ENCODE assay signal across 16 mouse cellular contexts in genomic region chr1:56992310-56992709, GRCm38 (mm10).
"Had no signal": no experiment of that assay in that cellular context is flagged by ENCODE, and none has a peak within 500 bp of the region (broad histone marks: within the 10 kb centered on the region; RNA-seq: fewer than 3 reads in every experiment).

No protein-coding gene starts in this region.

- DNase-seq: lung, adult 18-20 months; right cerebral cortex, adult 18-20 months; right cerebral cortex, postnatal 25 days; right cerebral cortex, postnatal 4 days; thymus, adult 2 months; thymus, postnatal 25 days had no signal

- ATAC-seq: midbrain, embryonic 13.5 days; midbrain, embryonic 15.5 days had no signal

- H3K4me2 ChIP-seq: lung, embryonic 14.5 days; midbrain, embryonic 11.5 days; midbrain, embryonic 13.5 days; midbrain, embryonic 15.5 days; neural tube, embryonic 13.5 days; neural tube, embryonic 15.5 days; stomach, embryonic 15.5 days had no signal

- H3K4me1 ChIP-seq: midbrain, embryonic 13.5 days; midbrain, embryonic 15.5 days; neural tube, embryonic 13.5 days; neural tube, embryonic 15.5 days; stomach, embryonic 15.5 days had no signal

- H3K4me3 ChIP-seq: megakaryocyte, embryonic 14.5 days; midbrain, embryonic 13.5 days; midbrain, embryonic 15.5 days; myocyte; neural tube, embryonic 13.5 days; neural tube, embryonic 15.5 days; stomach, embryonic 15.5 days had no signal

- H3K27ac ChIP-seq: midbrain, embryonic 13.5 days; midbrain, embryonic 15.5 days; neural tube, embryonic 13.5 days; neural tube, embryonic 15.5 days; stomach, embryonic 15.5 days; stomach, postnatal 0 days had no signal

- H3K9ac ChIP-seq: lung, embryonic 14.5 days; midbrain, embryonic 13.5 days; midbrain, embryonic 15.5 days; neural tube, embryonic 13.5 days; neural tube, embryonic 15.5 days; stomach, embryonic 15.5 days had no signal

- H3K9me3 ChIP-seq: megakaryocyte, embryonic 14.5 days; midbrain, embryonic 13.5 days; midbrain, embryonic 15.5 days; neural tube, embryonic 13.5 days; neural tube, embryonic 15.5 days; stomach, embryonic 15.5 days had no signal

- H3K36me3 ChIP-seq: midbrain, embryonic 13.5 days; midbrain, embryonic 15.5 days; neural tube, embryonic 13.5 days; neural tube, embryonic 15.5 days; stomach, embryonic 15.5 days had no signal
